Mouse (Mus musculus): ENCODE measurements around the gene Hsd17b14.

DNA sequence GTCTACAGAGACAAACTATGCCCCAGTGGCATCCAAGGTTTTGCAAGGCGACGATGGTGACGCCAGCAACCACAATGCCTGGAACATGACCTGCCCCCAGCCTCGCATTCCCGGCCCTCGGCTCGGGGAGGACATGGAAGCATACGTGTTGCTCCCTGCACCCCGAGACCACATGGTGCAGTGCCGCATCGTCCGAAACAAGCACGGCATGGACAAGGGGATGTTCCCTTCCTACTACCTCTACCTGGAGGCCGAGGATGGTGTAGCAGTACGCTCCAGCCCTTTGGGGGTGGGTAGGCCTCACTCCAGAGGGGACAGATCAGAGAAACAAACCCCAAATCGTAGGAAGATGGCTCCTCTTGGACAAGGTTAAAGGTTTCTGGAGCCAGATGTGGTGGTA, 36.1 kb upstream of the Hsd17b14 start:
- no peak for TF ChIP-seq CTCF (IDR thresholded peaks at IDR 0.05; ENCODE audit: insufficient read depth, low read depth, low read length)
- no peak for TF ChIP-seq POLR2A (IDR thresholded peaks at IDR 0.05; ENCODE audit: insufficient read depth, low read depth, low read length)
